Mouse (Mus musculus) liver, postnatal 0 days (tissue): ENCODE measurements around the gene Dgcr2.

ENCODE experiments used
- CTCF ChIP-seq: sonication (generic); IDR thresholded peaks from 2 replicates; pipeline ENCODE4 v1.5.1; 2016; ENCODE audit warnings: antibody characterized with exemption, low read depth
- EP300 ChIP-seq: IDR thresholded peaks from 2 replicates; pipeline ENCODE4 v1.6.1; 2016; ENCODE audit warnings: antibody characterized with exemption, low read depth, mild to moderate bottlenecking

DNA sequence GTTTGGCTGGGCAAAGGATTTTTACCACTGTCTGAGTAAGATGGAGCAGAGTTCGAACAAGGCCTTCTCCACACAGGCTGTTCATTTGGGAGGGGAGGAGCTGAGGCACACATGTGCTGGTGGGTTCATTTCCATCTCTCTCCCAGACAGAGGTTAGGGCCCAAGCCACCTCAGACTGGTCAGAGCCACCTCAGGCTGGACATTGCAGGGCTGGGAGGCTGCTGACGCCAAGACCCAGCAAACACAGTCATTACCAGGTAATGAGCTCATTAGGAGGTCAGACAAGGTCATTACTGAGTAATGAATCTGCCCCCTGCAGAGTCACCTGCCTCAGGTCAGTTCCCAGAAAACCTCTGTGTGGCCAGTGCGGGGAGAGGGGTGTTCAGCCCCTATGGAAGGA, 69.5 kb downstream of the Dgcr2 start:
- TF ChIP-seq CTCF (no peak), EP300 (no peak)
